Mouse (Mus musculus): ENCODE measurements around the gene Spred2. TPM values are rescaled to one million over a fixed set of nuclear protein-coding genes. Genes with fewer than 3 reads are reported as not detected.
"Not testable (repeated sequence)": the region's sequence is repeated elsewhere in the genome, so short reads cannot be mapped to it uniquely, and the experiment has no call there.

Gene Spred2
- total RNA-seq, 4 experiments from 2014 or later: 79.4 to 96.5 (median 88.6) TPM

DNA sequence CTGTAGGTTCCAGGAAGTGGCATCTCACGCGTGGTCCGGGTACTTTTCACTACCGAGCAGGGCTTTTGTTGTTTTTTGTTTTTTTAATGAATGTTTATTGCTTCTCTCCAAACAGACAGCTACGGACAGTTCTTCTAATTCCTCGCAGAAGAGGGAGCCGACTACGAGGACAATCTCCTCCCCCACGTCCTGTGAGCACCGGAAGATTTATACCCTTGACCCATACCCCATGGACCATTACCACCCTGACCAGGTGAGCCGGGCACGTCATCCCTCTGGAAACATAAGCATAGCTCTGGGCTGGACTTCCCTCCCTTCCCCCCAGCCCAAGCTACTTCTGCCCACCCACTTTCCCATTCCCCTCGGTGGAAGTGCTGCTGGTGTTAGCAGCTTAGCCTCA is 93.8 kb downstream of the Spred2 start:
- no peak for DNase-seq (ENCODE audit: low spot score in 2 of 2)

GRCm38 (mm10) chr11:20018905-20019304 is 94.7 kb downstream of the Spred2 start:
- no peak for DNase-seq (ENCODE audit: low spot score in 2 of 2)

- DNase-seq (ENCODE audit: low spot score in 2 of 2): no peak
These were observed 96.5 kb downstream of the Spred2 start for GRCm38 (mm10) chr11:20020720-20021119.

DNA sequence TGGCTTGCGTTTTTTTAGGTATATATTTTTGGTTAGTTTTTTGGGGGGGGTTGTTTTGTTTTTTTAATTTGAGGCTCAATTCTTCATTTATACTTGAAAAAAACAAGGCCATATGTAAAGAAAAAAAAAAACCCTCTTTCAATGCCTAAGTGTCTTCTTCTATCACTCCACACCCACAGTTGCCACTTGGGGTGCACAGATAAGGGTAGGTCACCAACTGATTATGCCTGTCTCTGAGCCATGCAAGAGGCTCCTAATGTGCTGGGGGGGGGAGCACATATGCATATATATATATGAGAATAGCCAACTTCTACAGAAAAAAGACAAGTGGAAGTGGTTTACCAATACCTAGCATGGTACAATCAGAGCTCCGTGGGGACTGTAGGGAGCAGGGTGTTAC is 98.3 kb downstream of the Spred2 start:
- no peak for DNase-seq (ENCODE audit: low spot score in 2 of 2)

DNA sequence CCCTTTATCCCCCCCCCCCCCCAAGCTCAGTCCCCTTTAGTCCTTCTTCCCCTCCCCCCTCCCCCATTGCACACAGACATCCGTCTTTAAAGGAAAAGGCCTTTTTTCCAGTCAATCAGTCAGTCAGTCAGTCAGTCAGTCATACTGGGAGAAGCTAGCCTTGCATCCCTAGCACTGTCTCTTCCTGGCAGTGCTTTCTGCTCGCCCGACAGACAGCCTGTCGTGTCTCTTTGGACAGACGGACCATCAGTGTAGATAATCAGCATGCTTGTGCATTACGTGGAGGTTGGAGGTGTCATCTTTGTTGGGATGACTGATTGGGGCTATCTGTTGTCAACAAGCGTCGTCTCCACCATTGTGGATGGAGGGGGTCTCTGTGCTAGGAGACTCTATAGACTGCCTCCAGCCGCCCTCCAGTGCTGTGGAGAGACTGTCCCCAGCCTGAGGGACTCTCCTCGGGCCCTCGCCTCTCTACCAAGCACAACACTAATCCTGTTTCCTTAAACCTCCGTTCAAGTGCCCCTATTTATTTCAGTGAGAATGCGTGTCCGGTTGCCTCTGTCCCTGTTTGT is 98.8 kb downstream of the Spred2 start:
- DNase-seq (ENCODE audit: low spot score in 2 of 2): no peak

GRCm38 (mm10) chr11:20025899-20026298 is 101.7 kb downstream of the Spred2 start:
- DNase-seq (ENCODE audit: low spot score in 2 of 2): no peak

DNA sequence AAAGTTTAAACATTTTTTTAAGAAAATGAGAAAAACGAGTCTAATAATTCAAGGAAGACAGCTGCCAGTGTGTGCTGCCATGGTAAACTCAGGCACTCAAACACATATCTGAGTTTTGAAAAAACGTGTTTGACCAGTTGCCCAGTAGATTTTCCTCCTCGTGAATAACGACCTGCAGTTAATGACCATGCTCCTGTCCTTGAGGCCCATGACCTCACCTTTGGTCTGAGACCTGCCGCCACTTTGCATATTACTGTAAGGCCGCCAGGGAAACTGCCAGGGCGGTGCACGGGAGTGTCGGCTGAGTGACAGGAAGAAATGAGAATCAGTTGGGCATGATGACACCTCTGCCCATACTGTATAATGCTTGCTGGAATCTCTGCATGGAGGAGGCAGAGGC is 103.5 kb downstream of the Spred2 start:
- no peak for DNase-seq (ENCODE audit: low spot score in 2 of 2)

GRCm38 (mm10) chr11:20028396-20028795 is 104.2 kb downstream of the Spred2 start:
- DNase-seq (ENCODE audit: low spot score in 2 of 2): no peak

DNA sequence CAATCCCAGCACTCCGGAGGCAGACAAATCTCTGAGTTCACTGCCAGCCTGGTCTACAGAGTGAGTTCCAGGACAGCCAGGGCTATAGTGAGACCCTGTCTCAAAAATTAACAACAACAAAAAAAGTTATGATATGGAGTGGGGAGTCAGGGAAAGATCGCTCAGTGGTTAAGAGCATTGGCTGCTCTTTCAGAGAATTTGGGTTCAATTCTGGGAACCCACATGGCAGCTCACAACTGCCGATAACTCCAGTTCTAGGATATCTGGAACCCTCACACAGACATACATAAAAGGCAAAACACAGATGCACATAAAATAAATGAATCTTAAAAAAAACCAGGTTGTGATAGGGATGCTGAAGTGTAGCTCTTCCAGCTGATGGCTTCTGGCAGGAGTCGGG is 104.8 kb downstream of the Spred2 start:
- DNase-seq (ENCODE audit: low spot score in 2 of 2): no peak

DNA sequence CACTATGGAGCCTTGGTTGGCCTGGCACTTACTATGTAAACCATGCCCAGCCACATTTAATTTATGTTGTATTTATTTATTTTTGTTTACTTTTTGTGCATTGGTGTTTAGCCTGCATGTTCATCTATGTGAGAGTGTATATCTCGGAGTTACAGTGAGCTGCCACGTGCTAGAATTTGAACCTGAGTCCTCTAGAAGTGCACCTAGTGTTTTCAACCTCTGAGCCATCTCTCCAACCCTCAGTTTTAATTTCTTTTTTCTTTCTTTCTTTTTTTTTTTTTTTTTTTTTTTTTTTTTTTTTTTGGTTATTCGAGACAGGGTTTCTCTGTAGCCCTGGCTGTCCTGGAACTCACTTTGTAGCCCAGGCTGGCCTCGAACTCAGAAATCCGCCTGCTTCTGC is 106.8 kb downstream of the Spred2 start:
- DNase-seq (ENCODE audit: low spot score in 2 of 2): not testable (repeated sequence)

DNA sequence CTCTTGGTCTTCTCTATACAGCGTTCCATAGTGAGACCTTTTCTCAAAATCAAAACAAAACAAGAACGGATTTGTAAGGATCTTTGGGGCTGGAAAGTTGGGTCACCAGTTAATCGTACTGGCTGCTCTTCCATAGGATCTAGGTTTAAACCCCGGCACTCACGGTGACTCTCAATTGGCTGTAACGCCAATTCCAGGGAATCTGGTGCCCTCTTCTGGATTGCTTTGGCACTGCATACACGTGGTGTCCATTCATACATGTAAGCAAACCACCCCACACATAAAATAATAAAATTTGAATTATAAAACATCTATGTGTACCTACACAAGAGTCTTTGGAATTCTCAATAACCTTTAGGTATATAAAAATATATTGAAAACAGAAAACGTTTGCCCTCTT is 107.4 kb downstream of the Spred2 start:
- DNase-seq (ENCODE audit: low spot score in 2 of 2): no peak

- no peak for DNase-seq (ENCODE audit: low spot score in 2 of 2)
These were observed 109.5 kb downstream of the Spred2 start for GRCm38 (mm10) chr11:20033541-20034160.

DNA sequence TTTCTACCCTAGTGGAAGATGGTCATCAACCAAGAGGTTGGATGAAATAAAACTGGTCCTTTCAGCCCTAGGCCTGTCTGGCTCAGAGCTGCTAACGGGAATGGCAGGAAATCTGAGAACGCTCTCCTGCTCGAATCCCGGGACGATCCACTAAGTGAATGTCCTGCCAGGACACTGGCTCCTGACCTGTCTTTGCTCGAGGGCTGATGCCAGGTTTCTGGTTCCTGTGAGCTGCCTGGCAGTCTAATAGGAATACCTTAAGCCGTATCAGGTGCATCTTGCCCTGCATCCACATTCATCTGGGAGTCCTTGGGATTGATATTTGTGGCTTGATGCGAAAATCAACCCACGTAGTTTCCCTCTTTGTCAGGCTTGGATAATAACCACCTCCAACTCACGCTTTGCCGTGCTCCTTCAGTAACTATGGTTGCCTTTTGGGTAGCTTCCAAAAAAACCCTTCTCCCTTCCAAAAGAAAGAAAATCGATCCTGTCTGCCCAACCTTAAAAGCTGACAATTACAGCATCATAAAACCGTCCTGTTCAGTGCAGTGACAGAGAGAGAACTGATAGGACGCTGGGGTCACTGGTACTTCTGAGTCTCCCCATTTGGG is 110.3 kb downstream of the Spred2 start:
- DNase-seq (ENCODE audit: low spot score in 2 of 2): no peak

GRCm38 (mm10) chr11:20035343-20035928 is 111.3 kb downstream of the Spred2 start:
- no peak for DNase-seq (ENCODE audit: low spot score in 2 of 2)

DNA sequence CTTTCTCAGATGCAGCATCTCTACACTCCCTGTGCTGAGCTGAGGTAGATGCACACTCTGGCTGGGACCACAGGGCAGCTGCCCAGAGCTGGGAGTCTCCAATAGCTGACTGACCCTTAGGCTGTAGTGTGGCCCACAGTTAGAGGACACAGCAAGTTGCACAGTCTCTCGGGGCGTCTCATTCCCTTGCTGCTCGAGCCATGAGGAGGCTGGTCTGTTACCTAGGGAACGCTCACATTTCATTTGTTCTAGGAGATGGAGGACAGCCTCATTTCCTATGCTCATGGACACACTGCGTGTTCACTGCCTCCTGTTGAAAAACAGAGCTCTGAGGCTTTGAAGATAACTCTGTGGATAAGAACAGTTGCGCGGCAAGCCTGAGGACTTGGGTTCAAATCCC is 111.8 kb downstream of the Spred2 start:
- DNase-seq (ENCODE audit: low spot score in 2 of 2): no peak

GRCm38 (mm10) chr11:20037739-20038138 is 113.6 kb downstream of the Spred2 start:
- no peak for DNase-seq (ENCODE audit: low spot score in 2 of 2)

GRCm38 (mm10) chr11:20038723-20039122 is 114.5 kb downstream of the Spred2 start:
- peak in 1 of 2 experiments; percentile 58 for DNase-seq (ENCODE audit: low spot score in 2 of 2)

DNA sequence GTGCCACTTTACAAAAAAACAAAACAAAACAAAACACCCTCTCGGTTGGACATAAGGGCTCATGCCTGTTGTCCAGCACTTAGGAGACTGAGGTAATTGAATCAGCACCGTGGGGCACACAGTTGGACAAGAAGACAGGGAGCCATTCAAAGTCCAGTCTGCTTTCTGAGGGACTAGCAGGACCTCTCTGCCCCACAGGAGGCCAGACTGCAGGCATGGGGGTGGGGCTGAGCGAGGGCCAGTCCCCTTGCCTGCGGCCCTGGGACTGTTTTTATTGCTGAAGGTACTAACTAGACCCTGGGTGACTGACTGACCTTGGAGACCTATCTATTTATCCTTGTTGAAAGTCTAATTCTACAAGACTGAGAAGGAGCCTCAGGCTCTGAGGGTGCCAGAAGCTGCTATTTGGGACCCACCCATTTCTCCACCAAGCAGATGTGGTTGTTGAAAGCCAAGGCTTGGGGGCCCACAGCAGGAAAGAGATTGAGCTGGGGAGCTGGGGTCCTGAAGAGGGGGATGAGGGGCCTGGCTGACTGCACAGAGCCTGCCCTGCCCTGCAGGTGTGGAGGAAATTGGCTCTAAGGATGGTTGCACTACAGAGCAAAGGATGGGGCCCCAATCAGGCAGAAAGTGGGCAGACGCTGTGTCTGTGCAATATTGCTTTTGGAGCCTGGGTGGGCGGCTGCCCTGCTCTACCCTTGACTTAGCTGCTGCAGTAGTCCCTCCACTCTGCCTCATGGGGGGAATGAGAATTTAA is 117.2 kb downstream of the Spred2 start:
- DNase-seq (ENCODE audit: low spot score in 2 of 2): no peak

DNA sequence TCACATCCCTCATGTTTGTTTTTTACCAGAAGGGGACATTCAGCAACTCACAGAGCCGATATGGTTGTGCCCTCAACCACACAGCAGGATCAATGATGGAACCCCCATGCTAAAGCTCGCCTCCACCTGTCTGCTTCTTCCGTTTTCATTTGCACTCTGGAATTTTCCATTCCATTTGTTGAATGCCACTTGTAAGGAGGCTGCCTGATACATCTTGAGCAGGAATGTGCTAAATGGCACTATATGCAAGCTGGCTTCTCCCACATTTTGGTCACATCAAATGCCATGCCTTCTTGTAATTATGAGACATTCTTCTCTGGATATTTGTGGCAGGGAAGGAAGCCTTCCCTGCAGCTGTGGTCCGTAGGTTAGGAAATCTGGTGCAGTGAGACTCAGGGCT is 117.9 kb downstream of the Spred2 start:
- peak in 1 of 2 experiments; percentile 56 for DNase-seq (ENCODE audit: low spot score in 2 of 2)

DNA sequence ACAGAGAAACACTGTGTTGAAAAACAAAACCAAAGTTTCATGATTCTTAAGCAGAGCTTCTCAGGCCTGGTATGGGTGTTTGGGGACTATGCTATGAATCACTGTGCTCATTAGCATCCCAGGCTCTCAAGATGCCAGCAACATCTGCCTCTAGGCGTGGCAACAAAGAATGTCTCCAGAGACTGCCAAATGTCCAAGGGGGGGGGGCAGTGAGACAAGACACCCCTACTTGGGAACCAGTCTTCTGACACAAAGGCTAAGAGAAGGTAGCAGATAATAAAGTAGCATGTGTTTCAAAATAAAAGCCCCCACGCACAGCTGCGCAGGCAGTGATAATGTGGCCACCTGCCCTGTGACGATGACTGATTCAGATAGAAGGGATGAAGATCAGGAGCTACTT is 119.1 kb downstream of the Spred2 start:
- DNase-seq (ENCODE audit: low spot score in 2 of 2): no peak

GRCm38 (mm10) chr11:20045586-20045985 is 121.4 kb downstream of the Spred2 start:
- DNase-seq (ENCODE audit: low spot score in 2 of 2): no peak

All from layer of hippocampus, adult 8-10 months (tissue).